Mouse (Mus musculus) lung, postnatal 0 days (tissue): ENCODE data around the gene Ubl4a. TPM values are rescaled to one million over a fixed set of nuclear protein-coding genes. Genes with fewer than 3 reads are reported as not detected.

ENCODE experiments used
- ATAC-seq: fragments of 200-750 bp; cut with Nextera tagmentation; 2 replicates; pipeline ENCODE4 v1.8.0; 2017; ENCODE audit warnings: moderate library complexity
- DNase-seq: peaks from one replicate; pipeline ENCODE4 v3.0.0-alpha.2; 2016; ENCODE audit warnings: low spot score
- H3K27ac ChIP-seq: fragments of 300-500 bp; sonication (generic); 2 replicates; pipeline ENCODE4 v1.5.1; 2014; ENCODE audit warnings: antibody characterized with exemption, mild to moderate bottlenecking, low read length, mixed read lengths
- H3K27me3 ChIP-seq: fragments of 300-500 bp; sonication (generic); replicated peaks from 2 replicates; pipeline ENCODE4 v1.6.1; 2014; ENCODE audit warnings: low read length, mixed read lengths; ENCODE audit not compliant: insufficient read depth
- H3K36me3 ChIP-seq: fragments of 300-500 bp; sonication (generic); 2 replicates; pipeline ENCODE4 v1.6.1; 2014; ENCODE audit warnings: low read length, mixed read lengths; ENCODE audit not compliant: insufficient read depth
- H3K4me1 ChIP-seq: fragments of 300-500 bp; sonication (generic); 2 replicates; pipeline ENCODE4 v1.6.1; 2014; ENCODE audit warnings: antibody characterized with exemption, low read depth, low read length, mixed read lengths; ENCODE audit not compliant: insufficient read depth
- H3K4me2 ChIP-seq: fragments of 300-500 bp; sonication (generic); replicated peaks from 2 replicates; pipeline ENCODE4 v1.6.1; 2014; ENCODE audit warnings: low read depth, mild to moderate bottlenecking, low read length, moderate library complexity, mixed read lengths
- H3K4me3 ChIP-seq: fragments of 300-500 bp; sonication (generic); 2 replicates; pipeline ENCODE4 v1.5.1; 2014; ENCODE audit warnings: low read depth, low read length
- H3K9ac ChIP-seq: fragments of 300-500 bp; sonication (generic); replicated peaks from 2 replicates; pipeline ENCODE4 v1.6.1; 2014; ENCODE audit warnings: low read depth, mild to moderate bottlenecking
- H3K9me3 ChIP-seq: fragments of 300-500 bp; sonication (generic); 2 replicates; pipeline ENCODE4 v1.6.1; 2016; ENCODE audit warnings: low read length, mixed read lengths
- CTCF ChIP-seq: IDR thresholded peaks from 2 replicates; pipeline ENCODE4 v1.5.1; 2016; ENCODE audit warnings: antibody characterized with exemption, mild to moderate bottlenecking
- EP300 ChIP-seq: IDR thresholded peaks from 2 replicates; pipeline ENCODE4 v1.6.1; 2016; ENCODE audit warnings: antibody characterized with exemption, mild to moderate bottlenecking, control low read depth
- WGBS: fragments of 180-500 bp; shearing (Covaris S2); extraction: QIAGEN DNeasy Blood & Tissue Kit; methylation state at CpG from one replicate; pipeline ENCODE4 v1.1.7; 2014; 5-methylcytosine and 5-hydroxymethylcytosine counted together
- microRNA-seq: library from miRNA; unstranded; fragments of <30 nt; microRNA quantifications from one replicate; pipeline ENCODE4, GENCODE M21; 2016
- polyA plus RNA-seq: library from polyadenylated mRNA; unstranded; fragments of >200 nt; fragmentation: Nextera tagmentation; extraction: Ambion mirVana; gene quantifications from 2 replicates; pipeline ENCODE4 v1.2.1, GENCODE M21; 2015

Gene Ubl4a
- polyA plus RNA-seq, 1 experiment from 2014 or later, result 56.2 TPM

DNA sequence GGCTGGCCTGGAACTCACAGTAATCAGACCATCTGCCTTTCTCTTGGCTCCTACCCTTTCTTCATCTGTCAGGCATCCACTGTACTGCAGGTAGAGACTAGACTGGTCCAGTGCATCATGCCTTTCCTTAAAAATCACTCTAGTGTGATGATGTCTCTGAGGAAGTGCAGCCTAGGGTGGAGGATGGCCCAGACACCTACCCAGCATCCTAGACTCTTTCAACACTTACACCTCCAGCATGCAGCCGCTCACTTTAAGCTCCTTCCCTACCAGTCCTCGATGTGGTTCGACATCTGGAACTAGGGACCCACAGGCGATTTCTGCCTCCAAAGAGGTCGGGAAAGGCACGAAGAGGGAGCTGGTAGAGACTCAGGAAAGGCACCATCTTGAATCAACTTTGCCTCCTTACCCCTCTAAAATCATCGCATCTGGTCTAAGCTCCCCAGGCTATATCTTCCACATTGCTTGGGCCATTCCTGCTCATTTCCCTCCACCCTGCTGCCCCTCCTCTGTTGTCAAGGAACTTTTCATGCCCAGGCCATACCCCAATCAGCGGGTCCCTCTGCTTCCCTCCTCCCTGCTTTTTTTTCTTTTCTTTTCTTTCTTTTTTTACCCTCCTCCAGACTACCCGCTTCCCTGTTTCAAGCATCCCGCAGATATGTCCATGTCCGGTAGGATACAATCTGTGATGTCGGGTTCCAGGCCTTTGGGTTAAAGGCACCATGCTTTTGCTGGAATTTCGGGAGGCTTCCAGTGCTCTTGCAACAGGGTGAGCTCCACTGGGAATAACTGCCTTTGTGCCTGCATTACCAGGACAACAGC lies 20.2 kb downstream of the Ubl4a start:
- no peak for TF ChIP-seq EP300
- TF ChIP-seq CTCF, result no peak
- peak overlapping the region; percentile 54 for H3K4me2 ChIP-seq
- no peaks in the 10 kb centered on the region for H3K4me1 ChIP-seq
- 18% methylated on average over 13 of the region's 13 CpGs for WGBS
- DNase-seq (no peak), ATAC-seq (peak; percentile 40)
- H3K4me3 ChIP-seq, result peak overlapping the region; percentile 38
- no peaks in the 10 kb centered on the region for H3K27me3 ChIP-seq
- H3K27ac ChIP-seq, result peak overlapping the region; percentile 38; the same call in 1 of the 2 replicates
- H3K9ac ChIP-seq, result peak overlapping the region; percentile 44; the same call in 1 of the 2 replicates
- no peaks in the 10 kb centered on the region for H3K9me3 ChIP-seq
- H3K36me3 ChIP-seq, result no peaks in the 10 kb centered on the region

DNA sequence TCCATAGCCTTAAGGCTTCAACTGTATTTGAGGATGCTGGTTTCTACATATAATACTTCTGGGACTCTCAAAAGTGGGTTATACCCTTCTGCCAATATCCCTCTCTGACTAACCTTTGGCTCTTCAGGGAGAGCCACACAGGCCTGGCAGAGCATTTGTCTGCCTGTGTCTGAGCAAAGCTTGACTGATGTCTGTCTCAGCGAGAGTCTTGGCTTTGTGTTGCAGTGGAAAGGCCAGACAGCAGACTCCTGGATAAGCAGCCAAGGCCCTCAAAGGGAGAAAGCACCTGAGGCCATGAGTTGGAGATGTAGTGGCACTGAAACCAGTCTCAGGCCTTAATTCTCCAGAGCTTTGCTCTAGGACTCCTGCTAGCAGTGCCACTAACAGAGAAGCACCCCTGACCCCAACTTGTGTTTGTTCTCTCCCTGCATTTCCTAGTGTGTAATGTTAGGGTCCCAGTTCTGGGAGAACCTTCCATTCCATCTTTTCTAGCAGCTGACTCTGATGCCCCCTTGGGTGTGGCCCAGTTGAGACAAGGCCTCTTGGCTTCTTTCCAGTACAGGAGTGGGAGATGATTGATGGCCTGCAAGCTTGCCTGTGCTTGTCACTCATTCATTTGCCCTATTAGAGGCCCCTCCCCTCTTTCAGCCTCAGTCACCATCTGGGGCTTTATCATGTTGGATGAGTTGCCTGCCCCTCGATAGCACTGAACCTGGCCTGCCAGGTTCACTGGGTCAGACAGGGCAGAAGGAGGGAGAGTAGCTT lies 42.7 kb downstream of the Ubl4a start:
- TF ChIP-seq EP300, result no peak
- TF ChIP-seq CTCF, result no peak
- Histone ChIP-seq H3K27me3 (no peaks in the 10 kb centered on the region), H3K4me2 (no peak overlapping the region), H3K9me3 (no peaks in the 10 kb centered on the region), H3K36me3 (no peaks in the 10 kb centered on the region), H3K4me1 (no peaks in the 10 kb centered on the region), H3K9ac (no peak overlapping the region), H3K27ac (no peak overlapping the region), H3K4me3 (no peak overlapping the region)
- 25% methylated on average over 2 of the region's 2 CpGs for WGBS
- DNase-seq, result no peak
- no peak for ATAC-seq

DNA sequence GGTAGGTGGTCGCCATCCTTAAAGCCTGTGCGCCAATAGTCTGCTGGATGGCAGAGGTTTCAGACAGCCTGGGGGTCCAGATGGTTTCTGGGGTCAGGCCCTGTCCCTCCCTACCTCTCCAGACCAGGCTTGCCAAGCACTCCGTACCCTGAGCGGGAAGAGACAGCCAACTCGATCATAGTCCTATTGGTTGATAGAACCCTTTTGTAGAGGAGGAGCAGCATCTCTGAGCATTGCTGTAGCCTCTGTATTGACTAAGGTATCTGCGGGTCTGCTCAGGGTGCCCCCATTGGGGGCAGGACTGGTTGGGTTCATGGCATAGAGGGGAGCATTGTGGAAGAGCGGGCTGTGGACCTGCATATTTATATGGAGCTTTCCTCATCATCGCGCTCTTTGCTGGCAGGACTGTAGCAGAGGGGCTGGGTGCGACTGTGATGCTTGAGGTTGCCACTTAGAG lies 43.8 kb downstream of the Ubl4a start:
- no peak overlapping the region for H3K27ac ChIP-seq
- TF ChIP-seq CTCF, result no peak
- no peak for TF ChIP-seq EP300
- DNase-seq, result no peak
- no peak overlapping the region for H3K9ac ChIP-seq
- no peaks in the 10 kb centered on the region for H3K9me3 ChIP-seq
- H3K27me3 ChIP-seq, result no peaks in the 10 kb centered on the region
- ATAC-seq, result peak; percentile 8
- H3K4me3 ChIP-seq, result peak overlapping the region; percentile 39
- H3K36me3 ChIP-seq, result no peaks in the 10 kb centered on the region
- H3K4me1 ChIP-seq, result no peaks in the 10 kb centered on the region
- H3K4me2 ChIP-seq, result peak overlapping the region; percentile 66
- WGBS, result 15% methylated on average over 9 of the region's 10 CpGs

DNA sequence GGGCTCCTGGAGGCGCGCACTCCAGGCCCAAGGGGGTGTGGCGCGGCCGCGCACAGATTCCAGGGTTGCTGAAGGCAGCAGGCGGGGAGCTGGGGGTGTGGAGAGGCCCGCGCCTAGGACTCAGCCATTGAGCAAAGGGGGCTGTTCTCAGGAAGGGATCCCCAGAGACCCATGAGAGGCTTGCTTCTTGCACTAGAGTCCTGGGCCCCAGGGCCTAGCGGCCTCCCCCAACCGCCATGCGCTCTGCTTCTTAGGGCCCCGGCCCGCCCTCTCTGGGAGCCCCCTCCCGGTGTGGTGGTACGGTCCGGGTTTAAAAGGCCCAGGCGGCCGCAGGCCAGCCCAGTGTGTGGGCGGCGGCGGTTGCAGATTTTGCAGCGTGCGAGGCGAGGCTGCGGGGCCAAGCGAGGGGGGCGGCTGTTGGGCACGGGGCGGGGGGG lies 44.3 kb downstream of the Ubl4a start, which contains the start of gene Plxna3:
Plxna3 (plus strand) TSS at position 342 of the 437 bp plus-strand sequence.
- Histone ChIP-seq H3K27me3 (no peaks in the 10 kb centered on the region), H3K27ac (no peak within 1 kb of the TSS), H3K4me2 (peak within 1 kb of the TSS; percentile 66), H3K36me3 (no peaks in the 10 kb centered on the region), H3K9me3 (no peaks in the 10 kb centered on the region), H3K4me1 (no peaks in the 10 kb centered on the region), H3K9ac (0 out of 2 replicates have a peak within 1 kb of the TSS, but pooled peaks have one; percentile 36), H3K4me3 (peak within 1 kb of the TSS; percentile 39)
- TF ChIP-seq EP300, result no peak
- TF ChIP-seq CTCF, result peak; percentile 2; the same call in 1 of the 2 replicates
- 17% methylated on average over 11 of the region's 30 CpGs for WGBS
- DNase-seq (peak; percentile 74), ATAC-seq (peak; percentile 96)

Small RNAs within 50 kb of the gene (microRNA-seq; reads per million reads assigned to microRNA genes)
- gene Mir7092, result not detected

Other genes starting within 250 kb of the Ubl4a start
- gene Opn1mw, start 245.8 kb downstream of the Ubl4a start, polyA plus RNA-seq, result not detected in 2 replicates
- 9.8 and 10.0 TPM in 2 replicates for gene Mecp2, start 237.9 kb downstream of the Ubl4a start, polyA plus RNA-seq
- gene Tex28, start 205.4 kb downstream of the Ubl4a start, polyA plus RNA-seq, result not detected in 2 replicates
- gene Tktl1, start 196.0 kb downstream of the Ubl4a start, polyA plus RNA-seq, result not detected in 2 replicates
- gene Flna, start 123.4 kb downstream of the Ubl4a start, polyA plus RNA-seq, result 171 and 179 TPM in 2 replicates
- 16.1 and 18.6 TPM in 2 replicates for gene Emd, start 118.5 kb downstream of the Ubl4a start, polyA plus RNA-seq
- 661 and 759 TPM in 2 replicates for gene Rpl10, start 102.4 kb downstream of the Ubl4a start, polyA plus RNA-seq
- 82.7 and 84.9 TPM in 2 replicates for gene Taz, start 91.3 kb downstream of the Ubl4a start, polyA plus RNA-seq
- 27.7 and 33.0 TPM in 2 replicates for gene Dnase1l1, start 90.9 kb downstream of the Ubl4a start, polyA plus RNA-seq
- 129 and 140 TPM in 2 replicates for gene Atp6ap1, start 76.1 kb downstream of the Ubl4a start, polyA plus RNA-seq
- gene Gdi1, start 68.2 kb downstream of the Ubl4a start, polyA plus RNA-seq, result 96.7 and 113 TPM in 2 replicates
- 47.1 and 49.6 TPM in 2 replicates for gene Fam50a, start 60.2 kb downstream of the Ubl4a start, polyA plus RNA-seq
- 1.6 and 1.7 TPM in 2 replicates for gene Plxna3, start 44.2 kb downstream of the Ubl4a start, polyA plus RNA-seq
- 75.0 and 82.6 TPM in 2 replicates for gene Lage3, start 19.6 kb downstream of the Ubl4a start, polyA plus RNA-seq
- gene Slc10a3, start 131 bp upstream of the Ubl4a start, polyA plus RNA-seq, result 25.0 and 25.6 TPM in 2 replicates
- gene Fam3a, start 20.1 kb upstream of the Ubl4a start, polyA plus RNA-seq, result 36.9 and 42.9 TPM in 2 replicates
- 15.1 and 16.6 TPM in 2 replicates for gene Ikbkg, start 20.1 kb upstream of the Ubl4a start, polyA plus RNA-seq
- gene G6pdx, start 56.0 kb upstream of the Ubl4a start, polyA plus RNA-seq, result 24.9 and 27.6 TPM in 2 replicates
- not detected in 2 replicates for gene Gm6880, start 108.2 kb upstream of the Ubl4a start, polyA plus RNA-seq
- gene Olfr1326-ps1, start 201.7 kb upstream of the Ubl4a start, polyA plus RNA-seq, result not detected in 2 replicates
- gene Olfr1325, start 219.5 kb upstream of the Ubl4a start, polyA plus RNA-seq, result not detected in 2 replicates